Mouse (Mus musculus): ENCODE measurements around the gene Pnma1. TPM values are rescaled to one million over a fixed set of nuclear protein-coding genes. Genes with fewer than 3 reads are reported as not detected.

Pnma1 gene
- polyA plus RNA-seq, 2 experiments: 0.39 to 0.55 TPM

DNA sequence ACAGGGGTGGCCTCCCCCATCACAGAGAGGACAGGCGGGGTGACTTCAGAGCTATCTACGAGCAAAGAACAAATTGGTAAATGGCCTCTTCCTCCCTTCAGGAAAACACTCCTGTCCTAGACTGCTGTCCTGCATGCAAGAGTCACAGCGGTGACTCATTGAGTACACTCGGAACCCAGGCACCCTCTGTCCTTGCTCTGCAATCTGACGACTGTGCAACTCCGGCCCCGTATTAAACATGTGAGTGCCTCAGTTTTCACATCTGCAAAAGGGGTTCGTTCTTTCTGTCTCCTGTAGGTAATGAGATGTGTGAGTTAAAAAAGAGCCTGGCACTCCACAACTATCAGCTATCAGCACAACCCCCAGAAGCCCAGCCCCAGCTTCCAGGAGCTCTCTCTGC is 12.2 kb upstream of the Pnma1 start:
- no peaks in the 10 kb centered on the region for H3K4me1 ChIP-seq (ENCODE audit: control insufficient read depth, insufficient read depth, low read length)
- no peak overlapping the region for H3K9ac ChIP-seq (ENCODE audit: low read depth, low read length, severe bottlenecking)
- H3K27ac ChIP-seq (replicated peaks; ENCODE audit: low read depth, low read length): no peak overlapping the region
- H3K4me3 ChIP-seq (replicated peaks; ENCODE audit: low read length): no peak overlapping the region
- ATAC-seq (ENCODE audit: low FRiP score, low read depth) (no peak), DNase-seq (ENCODE audit: low spot score) (no peak)
- WGBS: 98% methylated on average over 8 of the region's 8 CpGs
- H3K36me3 ChIP-seq (ENCODE audit: control insufficient read depth, insufficient read depth, low read length): peaks cover 74% of the 10 kb centered on the region
- no peaks in the 10 kb centered on the region for H3K9me3 ChIP-seq (ENCODE audit: control insufficient read depth, low read length)
- no peak overlapping the region for H3K4me2 ChIP-seq (replicated peaks; ENCODE audit: low read depth, low read length, severe bottlenecking)
- no peaks in the 10 kb centered on the region for H3K27me3 ChIP-seq (ENCODE audit: control insufficient read depth, insufficient read depth, low read length)
- TF ChIP-seq POLR2A (IDR thresholded peaks at IDR 0.05; ENCODE audit: borderline replicate concordance, extremely low read depth, insufficient read depth, insufficient read length): no peak

DNA sequence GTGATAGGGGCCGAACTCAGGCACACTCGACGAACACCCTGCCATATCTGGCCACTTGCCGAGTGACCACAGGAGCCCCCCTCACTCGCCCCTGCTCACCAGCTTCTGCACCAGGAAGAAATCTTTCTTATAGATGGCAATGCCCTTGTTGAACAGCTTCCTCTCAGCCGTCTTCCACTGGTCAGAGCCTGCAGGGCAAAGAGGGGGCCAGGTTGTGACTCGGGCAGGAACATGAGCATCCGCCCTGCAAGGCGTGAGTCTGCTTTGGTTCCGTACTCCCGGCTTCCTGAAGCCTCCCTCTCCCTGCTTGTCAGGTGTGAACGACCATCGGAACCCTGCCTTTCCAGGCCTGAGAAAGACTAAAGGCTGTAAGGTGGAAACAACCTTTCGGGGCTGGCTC is 9.9 kb upstream of the Pnma1 start:
- Histone ChIP-seq H3K4me2 (replicated peaks; ENCODE audit: low read depth, low read length, severe bottlenecking) (no peak overlapping the region), H3K9ac (ENCODE audit: low read depth, low read length, severe bottlenecking) (no peak overlapping the region), H3K27me3 (ENCODE audit: control insufficient read depth, insufficient read depth, low read length) (no peaks in the 10 kb centered on the region), H3K27ac (replicated peaks; ENCODE audit: low read depth, low read length) (no peak overlapping the region), H3K36me3 (ENCODE audit: control insufficient read depth, insufficient read depth, low read length) (peaks cover 91% of the 10 kb centered on the region), H3K4me3 (replicated peaks; ENCODE audit: low read length) (no peak overlapping the region), H3K4me1 (ENCODE audit: control insufficient read depth, insufficient read depth, low read length) (no peaks in the 10 kb centered on the region), H3K9me3 (ENCODE audit: control insufficient read depth, low read length) (no peaks in the 10 kb centered on the region)
- TF ChIP-seq POLR2A (IDR thresholded peaks at IDR 0.05; ENCODE audit: borderline replicate concordance, extremely low read depth, insufficient read depth, insufficient read length): no peak
- 91% methylated on average over 14 of the region's 14 CpGs for WGBS
- ATAC-seq (ENCODE audit: low FRiP score, low read depth) (no peak), DNase-seq (ENCODE audit: low spot score) (no peak)

GRCm38 (mm10) chr12:84156210-84156609 is 7.9 kb upstream of the Pnma1 start:
- DNase-seq (ENCODE audit: low spot score) (no peak), ATAC-seq (ENCODE audit: low FRiP score, low read depth) (no peak)
- H3K9ac ChIP-seq (ENCODE audit: low read depth, low read length, severe bottlenecking): no peak overlapping the region
- WGBS: 93% methylated on average over 18 of the region's 18 CpGs
- H3K4me3 ChIP-seq (replicated peaks; ENCODE audit: low read length): no peak overlapping the region
- H3K36me3 ChIP-seq (ENCODE audit: control insufficient read depth, insufficient read depth, low read length): peaks cover 92% of the 10 kb centered on the region
- no peaks in the 10 kb centered on the region for H3K9me3 ChIP-seq (ENCODE audit: control insufficient read depth, low read length)
- H3K27me3 ChIP-seq (ENCODE audit: control insufficient read depth, insufficient read depth, low read length): no peaks in the 10 kb centered on the region
- no peaks in the 10 kb centered on the region for H3K4me1 ChIP-seq (ENCODE audit: control insufficient read depth, insufficient read depth, low read length)
- no peak overlapping the region for H3K4me2 ChIP-seq (replicated peaks; ENCODE audit: low read depth, low read length, severe bottlenecking)
- no peak overlapping the region for H3K27ac ChIP-seq (replicated peaks; ENCODE audit: low read depth, low read length)
- TF ChIP-seq POLR2A (IDR thresholded peaks at IDR 0.05; ENCODE audit: borderline replicate concordance, extremely low read depth, insufficient read depth, insufficient read length): no peak

- no peak for TF ChIP-seq POLR2A (IDR thresholded peaks at IDR 0.05; ENCODE audit: borderline replicate concordance, extremely low read depth, insufficient read depth, insufficient read length)
- no peak overlapping the region for H3K9ac ChIP-seq (ENCODE audit: low read depth, low read length, severe bottlenecking)
- no peak for ATAC-seq (ENCODE audit: low FRiP score, low read depth)
- no peak overlapping the region for H3K4me3 ChIP-seq (replicated peaks; ENCODE audit: low read length)
- H3K9me3 ChIP-seq (ENCODE audit: control insufficient read depth, low read length): no peaks in the 10 kb centered on the region
- DNase-seq (ENCODE audit: low spot score): no peak
- H3K27ac ChIP-seq (replicated peaks; ENCODE audit: low read depth, low read length): no peak overlapping the region
- H3K36me3 ChIP-seq (ENCODE audit: control insufficient read depth, insufficient read depth, low read length): peaks cover 85% of the 10 kb centered on the region
- H3K4me2 ChIP-seq (replicated peaks; ENCODE audit: low read depth, low read length, severe bottlenecking): no peak overlapping the region
- WGBS: 80% methylated on average over 2 of the region's 2 CpGs
- no peaks in the 10 kb centered on the region for H3K27me3 ChIP-seq (ENCODE audit: control insufficient read depth, insufficient read depth, low read length)
- no peaks in the 10 kb centered on the region for H3K4me1 ChIP-seq (ENCODE audit: control insufficient read depth, insufficient read depth, low read length)
Measured at GRCm38 (mm10) chr12:84155523-84155871, 7.2 kb upstream of the Pnma1 start.

GRCm38 (mm10) chr12:84154786-84155522 is 6.7 kb upstream of the Pnma1 start:
- no peak for TF ChIP-seq POLR2A (IDR thresholded peaks at IDR 0.05; ENCODE audit: borderline replicate concordance, extremely low read depth, insufficient read depth, insufficient read length)
- Histone ChIP-seq H3K4me3 (replicated peaks; ENCODE audit: low read length) (no peak overlapping the region), H3K36me3 (ENCODE audit: control insufficient read depth, insufficient read depth, low read length) (peaks cover 85% of the 10 kb centered on the region), H3K27me3 (ENCODE audit: control insufficient read depth, insufficient read depth, low read length) (no peaks in the 10 kb centered on the region), H3K27ac (replicated peaks; ENCODE audit: low read depth, low read length) (no peak overlapping the region), H3K9me3 (ENCODE audit: control insufficient read depth, low read length) (no peaks in the 10 kb centered on the region), H3K4me2 (replicated peaks; ENCODE audit: low read depth, low read length, severe bottlenecking) (no peak overlapping the region), H3K4me1 (ENCODE audit: control insufficient read depth, insufficient read depth, low read length) (no peaks in the 10 kb centered on the region), H3K9ac (ENCODE audit: low read depth, low read length, severe bottlenecking) (no peak overlapping the region)
- WGBS: 69% methylated on average over 11 of the region's 11 CpGs
- no peak for ATAC-seq (ENCODE audit: low FRiP score, low read depth)
- no peak for DNase-seq (ENCODE audit: low spot score)

Data from limb, embryonic 14.5 days (tissue).